Mouse (Mus musculus) left cerebral cortex, adult 2 months (tissue): ENCODE measurements around the gene Arid1a. TPM values are rescaled to one million over a fixed set of nuclear protein-coding genes. Genes with fewer than 3 reads are reported as not detected.

Source experiments
- DNase-seq, 2 experiments: peaks; one replicate each; pipeline ENCODE4 v3.0.0; 2021 to 2022; ENCODE audit warnings: low spot score in 2 of 2, mixed read lengths in 1 of 2; ENCODE audit errors: extremely low spot score in 1 of 2
- H3K27ac ChIP-seq: fragments of 200-600 bp; 2 replicates; pipeline ENCODE4 v1.8.1; 2022
- H3K4me3 ChIP-seq: fragments of 200-600 bp; 2 replicates; pipeline ENCODE4 v1.8.1; 2022
- CTCF ChIP-seq: fragments of 200-600 bp; IDR thresholded peaks from 2 replicates; pipeline ENCODE4 v1.8.1; 2022; ENCODE audit warnings: antibody characterized with exemption, mild to moderate bottlenecking, moderate library complexity
- intact Hi-C: fragments of 180-260 bp; cut with DNase I; formaldehyde crosslinking; loops from one replicate; pipeline ENCODE4 v1.15.1; 2025
- total RNA-seq, 2 experiments: library from RNA; stranded (reverse); gene quantifications; 2 replicates each; pipeline ENCODE4 v1.2.3; 2021

The Arid1a gene
- total RNA-seq, 2 experiments from 2014 or later: 90.9 to 98.6 TPM

DNA sequence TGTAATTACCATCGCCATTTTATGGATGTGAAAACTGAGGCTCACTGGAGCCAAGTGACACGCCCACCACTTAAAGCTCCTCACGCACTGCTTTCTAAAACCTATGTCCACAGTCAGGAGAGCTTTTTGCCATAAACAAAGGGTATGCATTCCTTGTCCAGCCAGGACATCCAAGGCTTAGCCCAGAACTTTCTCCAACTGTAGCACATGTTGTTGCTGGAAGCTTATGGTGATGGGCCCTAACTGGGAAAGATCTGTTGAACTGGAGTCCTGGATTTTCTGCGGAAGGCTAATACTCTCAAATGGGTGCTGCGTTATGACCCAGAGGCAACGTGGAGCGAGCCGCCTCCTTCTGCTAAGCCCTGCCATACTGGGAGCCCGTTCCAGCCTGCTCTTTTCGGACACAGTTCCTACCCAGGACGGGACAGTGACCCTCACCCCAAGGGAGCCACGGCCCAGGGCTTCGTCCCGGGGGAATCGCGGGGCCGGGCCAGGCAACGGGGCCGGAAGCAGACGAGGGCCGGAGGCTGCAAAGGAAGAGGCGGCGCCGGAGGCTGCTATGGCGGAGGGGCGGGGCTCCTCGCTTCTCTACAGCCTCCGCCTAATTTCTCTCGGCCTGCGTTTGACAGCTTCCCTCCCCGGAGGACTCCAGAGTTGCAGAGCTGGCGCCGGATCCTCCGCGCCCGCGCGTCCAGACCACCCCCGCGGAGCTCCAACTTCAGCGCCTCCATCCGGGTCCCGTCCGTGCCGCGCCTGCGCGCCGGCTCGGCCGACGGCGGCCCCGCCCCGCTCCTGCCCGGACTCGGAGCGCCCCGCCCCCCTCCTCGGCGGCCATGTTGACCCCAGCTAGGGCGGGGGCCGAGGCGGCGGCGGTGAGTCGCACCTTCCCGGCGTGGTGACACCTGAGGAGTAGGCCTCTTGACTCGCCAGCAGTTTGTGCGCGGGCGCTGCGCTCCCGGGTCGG is 84.4 kb downstream of the Arid1a start, which contains the start of gene Pigv:
Pigv (minus strand) TSS at position 767 of the 964 bp plus-strand sequence.
- intact Hi-C loops: loop anchor here (1.0 to 10.0 kb wide), 8 partner anchors 57 to 293 kb away; partner anchors contain the start of gene Hmgn2
- TF ChIP-seq CTCF: no peak
- peak; percentile 94 to 96 for DNase-seq
- peak within 1 kb of the TSS; percentile 100 for H3K27ac ChIP-seq
- H3K4me3 ChIP-seq: peak within 1 kb of the TSS; percentile 79

- Histone ChIP-seq H3K27ac (peak overlapping the region; percentile 100), H3K4me3 (peak overlapping the region; percentile 79)
- TF ChIP-seq CTCF: peak; percentile 95
- intact Hi-C loops: loop anchor here (1.0 to 10.0 kb wide), 5 partner anchors 86 to 293 kb away; partner anchors contain the start of gene Hmgn2
- DNase-seq: peak; percentile 81 to 84
These were observed 85.2 kb downstream of the Arid1a start for GRCm38 (mm10) chr4:133671184-133671880.

DNA sequence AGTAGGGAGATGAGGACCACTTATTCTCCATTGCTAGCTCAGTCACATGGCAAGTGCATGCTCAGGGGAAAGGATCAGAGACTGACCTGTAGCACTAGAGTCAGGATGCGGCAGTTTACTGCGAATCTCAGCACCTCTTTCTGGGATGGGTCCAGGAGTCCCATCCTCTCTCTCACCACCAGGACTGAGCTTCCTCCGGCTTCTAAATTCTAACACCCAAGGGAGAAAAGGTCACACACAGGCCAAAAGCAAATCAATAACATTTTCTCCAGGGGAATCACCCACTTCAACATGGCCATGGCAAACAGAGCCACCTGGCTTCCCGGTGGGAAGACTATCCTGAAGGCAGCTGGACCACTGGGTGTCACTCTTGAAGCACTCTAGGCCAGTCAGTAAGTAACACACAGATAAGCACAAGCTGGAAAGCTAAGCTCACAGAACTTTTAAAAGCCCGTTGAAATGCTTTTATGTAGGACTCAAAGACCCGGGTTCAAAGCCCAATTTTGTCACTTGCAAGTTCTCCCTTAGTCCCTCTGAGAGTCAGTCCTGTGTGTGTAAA is 86.8 kb downstream of the Arid1a start:
- intact Hi-C loops: loop anchor here (5.0 to 10.0 kb wide), 2 partner anchors 243 to 295 kb away; partner anchors contain the start of gene Hmgn2
- Histone ChIP-seq H3K4me3 (no peak overlapping the region), H3K27ac (no peak overlapping the region)
- TF ChIP-seq CTCF: peak; percentile 38
- no peak for DNase-seq

- intact Hi-C loops: no loop called here
- no peak for TF ChIP-seq CTCF
- H3K27ac ChIP-seq: no peak overlapping the region
- H3K4me3 ChIP-seq: no peak overlapping the region
- no peak for DNase-seq
These were observed 88.0 kb downstream of the Arid1a start for GRCm38 (mm10) chr4:133668537-133668936.

GRCm38 (mm10) chr4:133666199-133666598 is 90.4 kb downstream of the Arid1a start:
- DNase-seq: no peak
- Histone ChIP-seq H3K4me3 (no peak overlapping the region), H3K27ac (no peak overlapping the region)
- no peak for TF ChIP-seq CTCF
- intact Hi-C loops: no loop called here

GRCm38 (mm10) chr4:133665118-133665517 is 91.5 kb downstream of the Arid1a start:
- DNase-seq: peak in 1 of 2 experiments; percentile 21
- no peak overlapping the region for H3K27ac ChIP-seq
- H3K4me3 ChIP-seq: no peak overlapping the region
- TF ChIP-seq CTCF: no peak
- intact Hi-C loops: no loop called here

DNA sequence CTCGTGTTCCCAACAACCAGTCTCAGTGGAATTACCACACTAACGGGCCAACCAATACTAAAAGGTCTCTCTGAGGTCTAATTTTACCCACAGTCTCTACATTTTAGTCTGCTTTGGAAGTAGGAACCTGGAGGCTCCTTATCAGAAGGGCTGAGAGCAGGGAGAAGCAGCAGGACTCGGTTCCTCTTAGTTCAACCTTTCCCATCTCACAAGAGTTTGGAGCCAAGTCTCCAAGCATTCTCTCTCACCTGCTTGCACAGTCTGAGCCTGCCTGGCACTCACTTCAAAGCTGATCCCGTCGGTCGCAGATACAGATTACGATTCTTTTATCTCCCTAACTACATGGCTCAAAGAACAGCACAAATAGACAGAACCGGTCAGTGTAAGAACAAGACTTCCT is 93.6 kb downstream of the Arid1a start:
- no peak for TF ChIP-seq CTCF
- Histone ChIP-seq H3K4me3 (no peak overlapping the region), H3K27ac (no peak overlapping the region)
- DNase-seq: no peak
- intact Hi-C loops: no loop called here

GRCm38 (mm10) chr4:133662421-133662820 is 94.1 kb downstream of the Arid1a start:
- TF ChIP-seq CTCF: no peak
- intact Hi-C loops: no loop called here
- DNase-seq: no peak
- no peak overlapping the region for H3K27ac ChIP-seq
- no peak overlapping the region for H3K4me3 ChIP-seq

DNA sequence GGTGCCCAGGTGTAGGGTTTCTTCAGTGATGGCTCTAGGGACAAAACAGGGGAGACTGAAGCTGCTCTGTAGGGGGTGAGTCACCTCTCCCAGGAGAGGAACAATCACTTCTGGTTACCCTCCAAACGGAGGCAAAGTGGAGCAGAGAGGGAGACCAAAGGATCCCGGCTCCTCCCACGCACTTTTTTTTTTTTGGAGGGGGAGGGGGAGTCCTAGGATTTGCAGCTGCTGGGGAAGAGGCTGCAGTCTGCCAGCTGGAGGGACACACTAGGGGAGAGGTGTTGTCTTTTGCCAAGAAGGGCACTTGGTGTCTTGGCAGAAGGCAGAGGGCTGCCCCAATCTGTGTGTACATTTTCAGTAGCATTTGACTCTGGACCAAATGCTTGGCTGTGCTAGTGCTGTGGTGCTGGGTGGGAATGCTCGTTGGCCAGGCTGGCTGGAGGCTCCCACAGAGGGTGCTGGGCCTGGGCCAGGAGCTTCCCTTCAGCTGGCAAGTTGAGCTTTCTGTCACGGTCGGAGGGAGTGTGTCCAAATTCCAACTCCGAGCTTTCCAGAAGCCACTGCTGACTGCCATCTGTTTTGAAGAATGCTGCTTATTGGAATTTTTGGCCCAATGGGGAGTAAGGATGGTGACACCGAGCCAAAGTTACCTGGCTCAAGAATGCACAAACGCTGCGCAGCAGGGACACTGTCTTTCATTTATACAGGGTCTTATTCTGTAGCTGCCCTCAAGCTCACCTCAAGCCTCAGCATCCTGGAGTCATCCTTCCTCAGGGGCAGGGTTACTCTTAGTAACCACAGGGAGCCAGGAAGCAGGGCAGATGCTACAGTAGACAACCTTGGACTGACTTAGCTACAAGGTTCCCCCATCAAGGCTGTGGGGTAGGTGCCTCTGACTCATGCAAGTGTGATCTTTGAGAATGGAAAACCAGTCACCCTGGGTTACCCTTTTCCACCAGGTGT is 96.1 kb downstream of the Arid1a start:
- intact Hi-C loops: no loop called here
- Histone ChIP-seq H3K27ac (peak overlapping the region; percentile 80), H3K4me3 (peak overlapping the region; percentile 24)
- no peak for TF ChIP-seq CTCF
- DNase-seq: peak; percentile 72 to 78

GRCm38 (mm10) chr4:133659497-133660192 is 96.9 kb downstream of the Arid1a start:
- DNase-seq: peak in 1 of 2 experiments; percentile 20
- peak overlapping the region; percentile 80 for H3K27ac ChIP-seq
- TF ChIP-seq CTCF: no peak
- intact Hi-C loops: no loop called here
- H3K4me3 ChIP-seq: peak overlapping the region; percentile 24
